Comparison of ENCODE assay signal across 16 mouse cellular contexts in genomic region chr17:67032021-67032420, GRCm38 (mm10).
"Had no signal": no experiment of that assay in that cellular context is flagged by ENCODE, and none has a peak within 500 bp of the region (broad histone marks: within the 10 kb centered on the region; RNA-seq: fewer than 3 reads in every experiment).

No protein-coding gene starts in this region.

- H3K27ac ChIP-seq: neural tube, embryonic 13.5 days; neural tube, embryonic 15.5 days; stomach, embryonic 15.5 days; stomach, postnatal 0 days had no signal

- H3K27me3 ChIP-seq: neural tube, embryonic 13.5 days; neural tube, embryonic 15.5 days; stomach, embryonic 15.5 days had no signal

- H3K4me1 ChIP-seq: neural tube, embryonic 13.5 days; neural tube, embryonic 15.5 days; stomach, embryonic 15.5 days had no signal

- H3K9me3 ChIP-seq: neural tube, embryonic 13.5 days; neural tube, embryonic 15.5 days; stomach, embryonic 15.5 days had no signal

- DNase-seq: retina, postnatal 1 day; right cerebral cortex, adult 18-20 months; right cerebral cortex, postnatal 14 days; right cerebral cortex, postnatal 25 days; right cerebral cortex, postnatal 4 days; spleen, adult 18-20 months; thymus, adult 18-20 months; thymus, adult 2 months; thymus, postnatal 14 days; thymus, postnatal 25 days; thymus, postnatal 36 days; thymus, postnatal 4 days had no signal

- H3K36me3 ChIP-seq: stomach, embryonic 15.5 days had no signal

- H3K4me3 ChIP-seq: neural tube, embryonic 13.5 days; neural tube, embryonic 15.5 days; stomach, embryonic 15.5 days had no signal
